Mouse (Mus musculus): Measurements from ENCODE around the gene Cir1.

The Cir1 gene

DNA sequence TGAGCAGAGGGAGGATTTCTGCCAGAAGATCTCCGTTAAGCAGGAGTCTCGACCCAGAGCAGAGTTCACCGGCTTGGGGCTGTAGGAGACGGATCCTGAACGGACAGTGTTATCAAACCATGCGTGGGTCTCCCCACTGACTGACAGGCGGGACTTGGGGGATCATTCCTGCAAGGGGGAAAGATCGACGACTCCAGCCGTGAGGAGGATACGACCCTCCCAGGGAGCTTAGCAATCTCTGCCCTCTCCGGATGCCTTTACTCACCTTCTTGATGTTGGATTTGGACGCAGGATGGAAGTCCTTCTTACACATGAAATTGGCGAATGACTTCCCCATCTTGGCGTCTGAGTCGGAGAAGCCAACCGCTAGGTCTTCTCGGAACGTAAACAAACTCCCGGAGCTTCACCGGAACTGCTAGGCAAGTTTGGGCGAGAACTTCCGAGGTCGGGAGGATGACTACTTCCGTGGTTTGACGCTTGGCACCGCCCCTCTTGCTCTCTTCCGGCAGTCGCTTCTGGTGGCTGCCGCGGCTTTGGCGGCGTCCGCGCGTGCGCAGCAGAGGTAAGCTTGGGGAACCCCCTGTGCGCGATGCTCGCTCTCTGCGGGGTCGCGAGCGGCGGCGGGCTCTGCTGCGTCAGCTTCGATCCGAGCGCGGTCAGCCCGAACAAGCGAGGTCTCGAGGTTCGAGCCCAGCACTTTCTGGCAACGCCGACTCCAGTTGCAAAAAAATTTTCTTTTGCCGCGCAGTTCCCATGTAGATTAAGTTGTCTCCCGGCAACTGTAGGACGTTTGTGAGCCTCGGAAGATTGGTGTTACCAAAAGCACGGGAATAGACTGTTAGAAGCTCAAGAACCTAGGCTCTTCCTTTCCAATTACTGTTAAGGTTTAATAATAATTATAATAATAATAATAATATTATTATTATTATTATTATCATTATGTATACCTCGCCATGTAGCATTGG is at the start of gene Cir1, which contains the start of gene Scrn3:
Gene Cir1 (minus strand): TSS at position 550 of the 965 bp plus-strand sequence.
Gene Scrn3 (plus strand): TSS at position 450 of the 965 bp plus-strand sequence.
- in situ Hi-C loops (cut with MboI; ENCODE audit: unreplicated experiment in 2 of 2) = loop anchor here (5.0 to 25.0 kb wide), 4 partner anchors 52 to 575 kb away; partner anchors contain the start of gene Atf2 (in 1 of the 2)

DNA sequence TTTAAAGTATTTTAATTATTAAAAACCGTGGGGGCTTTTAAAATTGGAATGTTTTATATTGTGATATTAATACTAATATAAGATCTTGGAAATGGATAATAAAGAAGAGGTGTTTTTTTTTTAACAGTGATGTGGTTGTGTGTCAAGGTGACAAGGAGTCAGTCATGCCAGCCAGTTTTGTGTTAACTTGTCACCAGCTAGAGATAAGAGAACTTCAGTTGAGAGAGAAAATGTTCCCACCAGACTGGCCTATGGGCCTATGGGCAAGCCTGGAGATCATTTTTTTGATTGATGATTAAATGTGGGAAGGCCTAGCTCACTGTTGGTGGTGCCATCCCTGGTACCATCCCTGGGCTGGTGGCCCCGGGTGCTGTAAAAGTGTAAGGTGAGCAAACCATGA is 48.0 kb upstream of the Cir1 start:
- in situ Hi-C loops (cut with MboI; ENCODE audit: unreplicated experiment in 2 of 2) = loop anchor here in 1 of 2 experiments (10.0 kb wide), 1 partner anchor 46 kb away; the partner anchor contains the start of genes Cir1 and Scrn3

DNA sequence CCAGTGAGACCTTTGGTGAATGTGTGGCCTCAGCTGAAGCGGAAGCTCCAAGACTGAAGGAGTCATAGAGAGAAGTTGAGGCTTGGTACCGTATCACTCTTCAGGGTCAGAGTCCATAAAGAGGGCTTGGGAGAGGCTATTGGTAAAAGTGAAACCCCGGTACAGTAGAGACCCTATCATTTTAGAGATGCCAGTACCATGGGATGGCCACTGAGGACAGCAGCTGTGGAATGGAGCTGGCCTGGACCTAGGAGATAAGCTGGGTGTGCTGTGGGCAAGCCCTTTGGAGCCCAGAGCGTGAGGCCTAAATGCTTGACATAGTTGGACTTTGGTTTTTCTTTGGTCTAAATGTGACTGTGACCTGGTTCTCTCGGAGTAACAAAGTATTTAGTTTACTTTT is 47.4 kb upstream of the Cir1 start:
- in situ Hi-C loops (cut with MboI; ENCODE audit: unreplicated experiment in 2 of 2) = loop anchor here in 1 of 2 experiments (10.0 kb wide), 1 partner anchor 45 kb away; the partner anchor contains the start of genes Cir1 and Scrn3

DNA sequence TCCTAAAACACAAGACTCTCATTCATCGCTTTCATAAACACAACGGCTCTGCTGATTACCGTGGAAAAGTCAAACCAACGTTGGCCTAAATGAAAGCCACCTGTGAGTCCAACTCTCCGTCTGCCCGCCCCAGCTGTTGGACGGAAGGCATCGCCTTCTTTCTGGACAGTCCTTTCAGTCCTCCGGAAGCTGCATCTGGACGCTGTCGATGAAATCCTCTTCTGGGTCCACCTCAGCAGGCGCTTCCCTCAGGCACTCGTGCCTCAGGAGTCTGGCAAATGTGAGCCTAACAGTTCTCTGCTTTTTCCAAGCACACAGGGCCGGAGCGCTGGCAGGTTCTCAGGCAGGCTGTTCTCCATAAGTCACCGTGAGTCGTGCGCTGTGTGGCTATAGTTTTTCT is 44.5 kb upstream of the Cir1 start:
- in situ Hi-C loops (cut with MboI; ENCODE audit: unreplicated experiment in 2 of 2) = no loop called here

DNA sequence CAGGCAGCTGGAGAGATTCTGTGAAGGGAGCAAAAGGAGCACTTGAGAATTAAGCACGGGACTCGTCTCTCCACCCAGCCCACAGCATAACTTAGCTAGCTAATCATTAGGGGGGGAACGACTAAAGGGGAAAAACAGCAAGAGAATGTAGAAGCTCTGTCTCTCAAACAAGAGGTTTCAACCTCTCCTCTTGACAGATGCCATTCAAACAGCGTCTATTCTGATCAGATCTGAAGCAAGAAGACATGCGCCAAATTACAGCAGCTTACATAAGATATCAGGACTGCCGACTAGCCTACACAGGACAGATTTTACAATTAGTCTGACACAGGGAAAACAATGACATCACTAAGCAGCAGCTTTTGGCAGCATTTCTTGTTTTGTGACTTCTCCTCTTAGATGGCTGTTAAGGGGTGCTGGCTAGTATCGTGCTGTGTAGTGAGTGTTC is 39.5 kb upstream of the Cir1 start:
- in situ Hi-C loops (cut with MboI; ENCODE audit: unreplicated experiment in 2 of 2) = no loop called here

DNA sequence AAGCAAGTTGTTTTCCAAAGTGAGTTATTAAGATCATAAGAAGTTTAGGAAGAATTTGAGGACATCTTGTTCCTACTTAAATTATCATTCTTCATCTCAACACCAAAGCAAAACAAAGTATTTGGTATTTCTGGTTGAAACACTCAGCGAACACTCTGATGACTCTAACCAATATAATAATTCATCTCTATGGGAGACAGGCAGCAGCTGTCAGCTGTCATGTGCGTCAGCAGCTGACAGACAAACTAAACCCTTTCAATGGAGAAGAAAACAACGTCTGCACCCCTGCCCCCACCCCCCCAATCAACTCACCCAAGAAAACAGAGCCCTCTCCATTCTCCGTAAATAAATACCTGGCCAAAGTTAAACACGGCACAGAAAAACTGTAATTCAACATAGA is 39.0 kb upstream of the Cir1 start:
- in situ Hi-C loops (cut with MboI; ENCODE audit: unreplicated experiment in 2 of 2) = no loop called here

DNA sequence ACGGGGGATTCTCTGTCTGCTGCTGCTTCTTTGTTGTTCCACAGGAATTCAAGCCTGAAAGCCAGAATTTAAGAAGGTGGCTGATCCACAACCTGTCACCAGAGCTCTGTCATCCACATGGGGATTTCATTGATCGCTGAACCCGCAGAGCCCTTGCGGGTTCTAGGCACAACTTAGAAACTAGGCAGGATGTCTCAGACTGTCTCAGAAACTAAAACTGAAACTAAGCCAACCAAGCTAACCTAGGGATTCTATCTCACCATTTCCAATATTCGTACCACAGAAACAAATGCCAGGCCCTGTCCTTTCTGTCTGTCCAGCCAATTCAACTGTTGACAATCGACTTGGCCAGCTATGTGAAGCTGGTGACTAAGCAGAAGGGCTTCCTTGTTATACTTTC is 35.7 kb upstream of the Cir1 start:
- in situ Hi-C loops (cut with MboI; ENCODE audit: unreplicated experiment in 2 of 2) = no loop called here

DNA sequence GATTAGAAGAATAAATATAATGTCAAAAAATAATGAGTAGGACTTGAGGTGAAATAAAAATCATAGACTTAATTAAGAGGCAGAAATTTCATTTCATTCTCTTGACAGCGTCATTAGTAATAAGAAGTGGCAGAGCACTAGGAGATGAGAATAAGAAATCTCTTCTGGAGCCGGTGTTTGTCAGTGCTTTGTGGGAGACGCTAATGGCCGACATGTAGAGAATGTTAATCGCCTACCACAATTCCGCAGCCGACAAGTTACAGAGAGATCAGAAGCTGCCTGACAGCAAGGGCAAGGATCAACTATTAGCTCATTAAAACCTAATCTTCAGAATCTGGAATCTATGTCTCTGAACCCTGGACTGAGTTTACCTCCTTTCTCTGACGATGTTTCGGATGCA is 35.3 kb upstream of the Cir1 start:
- in situ Hi-C loops (cut with MboI; ENCODE audit: unreplicated experiment in 2 of 2) = no loop called here

DNA sequence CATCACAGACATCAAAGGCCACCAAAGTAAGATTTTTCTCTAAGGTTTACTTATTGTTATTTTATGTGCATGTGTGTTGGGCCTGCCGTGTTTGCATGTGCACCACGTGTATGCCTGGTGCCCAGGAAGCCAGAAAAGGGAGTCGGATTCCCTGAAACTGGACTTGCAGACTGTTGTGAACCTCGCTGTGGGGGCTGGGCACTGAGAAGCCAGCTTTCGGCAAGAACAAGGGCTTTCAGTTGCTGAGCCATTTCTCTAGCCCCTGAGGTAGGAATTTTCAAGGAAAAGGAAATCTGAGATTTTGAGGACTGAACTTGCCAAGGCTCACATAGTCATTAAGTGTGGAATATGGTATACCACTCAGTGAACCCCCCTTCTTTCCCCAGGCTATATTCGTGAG is 34.6 kb upstream of the Cir1 start:
- in situ Hi-C loops (cut with MboI; ENCODE audit: unreplicated experiment in 2 of 2) = no loop called here

DNA sequence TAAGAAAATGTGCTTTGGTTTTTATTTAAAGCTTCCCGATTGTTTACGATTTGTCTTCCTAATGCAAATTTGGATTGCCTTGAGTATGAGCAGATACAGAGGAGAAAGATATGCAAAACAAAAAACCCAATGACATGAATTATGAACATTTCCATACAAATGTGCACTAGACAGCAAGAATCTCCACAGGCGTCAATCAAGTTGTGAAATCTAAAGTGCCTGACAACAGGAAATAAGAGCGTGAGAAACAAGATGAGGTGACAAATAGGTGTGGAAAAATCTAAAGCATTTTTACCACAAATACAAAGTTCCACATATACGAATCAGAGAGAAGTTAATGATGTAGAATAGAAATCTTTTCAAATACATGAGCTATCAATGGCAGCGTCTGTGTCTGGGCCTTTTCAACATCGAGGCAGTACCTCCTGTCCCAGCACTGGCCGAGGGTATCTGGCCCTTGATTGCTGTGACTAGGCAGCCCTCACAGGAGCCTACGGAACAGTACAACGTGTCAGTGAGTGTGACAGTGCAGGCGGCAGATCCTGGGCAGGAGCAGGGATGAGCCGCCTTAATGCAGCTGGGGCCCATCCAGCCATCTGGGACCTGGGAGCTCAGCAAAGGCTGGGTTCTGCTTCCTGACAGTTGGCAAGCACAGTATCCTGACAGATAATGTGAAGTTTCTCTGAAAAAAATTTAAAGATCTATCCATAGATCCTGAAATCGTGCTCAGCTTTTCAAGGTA is 34.0 kb upstream of the Cir1 start:
- in situ Hi-C loops (cut with MboI; ENCODE audit: unreplicated experiment in 2 of 2) = no loop called here

DNA sequence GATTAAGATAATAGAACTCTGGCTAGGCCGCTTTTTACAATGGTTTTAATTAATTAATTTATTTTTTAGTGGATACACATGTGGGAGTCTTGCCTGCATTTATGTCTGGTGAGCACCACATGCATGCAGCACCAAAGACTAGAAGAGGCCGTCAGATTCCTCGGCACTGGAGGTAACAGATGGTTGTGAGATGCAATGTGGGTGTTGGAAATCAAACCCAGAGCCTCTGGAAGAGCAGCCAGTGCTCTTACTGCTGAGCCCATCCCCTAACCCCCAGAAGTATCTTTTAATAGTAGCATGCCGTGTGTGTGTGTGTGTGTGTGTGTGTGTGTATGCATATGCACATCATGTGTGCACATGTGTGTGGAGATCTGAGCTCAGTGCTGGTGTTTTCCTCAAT is 32.7 kb upstream of the Cir1 start:
- in situ Hi-C loops (cut with MboI; ENCODE audit: unreplicated experiment in 2 of 2) = no loop called here

DNA sequence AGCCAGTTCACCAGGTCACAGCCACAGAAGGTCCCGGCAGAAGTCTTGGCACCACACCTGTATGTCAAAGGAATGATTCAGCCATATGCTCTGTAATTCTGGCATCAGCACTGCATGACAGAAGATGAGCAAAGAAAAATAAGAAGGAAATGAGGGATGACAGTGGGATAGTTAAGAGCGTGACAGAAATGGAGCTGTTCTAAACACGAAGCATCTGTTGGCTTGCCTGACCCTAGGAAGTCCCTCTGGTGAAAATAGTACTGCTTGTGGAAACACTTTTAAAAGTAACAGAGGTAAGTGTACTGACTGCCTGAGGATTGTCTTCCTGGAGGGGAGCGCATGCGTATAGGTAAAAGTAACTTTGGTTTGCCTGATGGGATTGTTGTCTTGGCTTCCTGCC is 31.2 kb upstream of the Cir1 start:
- in situ Hi-C loops (cut with MboI; ENCODE audit: unreplicated experiment in 2 of 2) = no loop called here

DNA sequence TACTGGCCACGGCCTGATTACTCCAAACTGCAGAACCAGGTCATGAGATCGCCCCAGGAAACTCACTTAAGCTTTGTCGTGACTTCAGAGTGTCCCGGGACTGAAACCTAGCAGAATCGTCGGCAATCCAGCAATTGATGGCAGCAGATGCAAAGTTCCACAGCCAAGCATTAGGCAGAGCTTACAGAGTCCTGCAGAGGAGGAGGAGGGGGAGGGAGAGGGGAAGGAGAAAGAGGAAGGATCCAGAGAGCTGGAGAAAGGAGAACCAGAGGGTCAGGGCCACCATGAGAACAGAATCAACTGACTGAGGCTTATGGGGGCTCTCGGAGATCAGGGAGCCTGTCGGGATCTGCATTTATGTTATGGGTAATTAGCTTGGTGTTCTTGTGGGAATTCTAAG is 25.9 kb upstream of the Cir1 start:
- in situ Hi-C loops (cut with MboI; ENCODE audit: unreplicated experiment in 2 of 2) = no loop called here

DNA sequence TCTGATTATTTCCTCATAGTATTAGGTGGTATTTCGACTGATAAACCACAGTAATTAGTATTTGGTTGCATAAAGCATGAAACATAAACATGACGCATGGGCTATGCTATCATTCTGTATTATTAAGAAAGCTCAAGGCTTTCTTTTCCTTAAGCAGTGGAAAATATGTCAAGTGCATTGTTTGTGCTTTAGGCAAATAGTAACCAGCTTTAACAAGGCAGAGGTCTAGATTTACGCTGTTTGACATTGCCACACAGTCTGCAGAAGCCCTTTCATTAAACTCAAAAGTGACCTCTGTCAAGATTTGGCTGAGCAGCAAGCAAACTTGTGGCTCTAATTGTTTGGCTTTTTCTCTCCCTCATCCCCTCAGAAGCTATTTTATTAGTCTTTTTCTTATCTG is 23.4 kb upstream of the Cir1 start:
- in situ Hi-C loops (cut with MboI; ENCODE audit: unreplicated experiment in 2 of 2) = no loop called here

DNA sequence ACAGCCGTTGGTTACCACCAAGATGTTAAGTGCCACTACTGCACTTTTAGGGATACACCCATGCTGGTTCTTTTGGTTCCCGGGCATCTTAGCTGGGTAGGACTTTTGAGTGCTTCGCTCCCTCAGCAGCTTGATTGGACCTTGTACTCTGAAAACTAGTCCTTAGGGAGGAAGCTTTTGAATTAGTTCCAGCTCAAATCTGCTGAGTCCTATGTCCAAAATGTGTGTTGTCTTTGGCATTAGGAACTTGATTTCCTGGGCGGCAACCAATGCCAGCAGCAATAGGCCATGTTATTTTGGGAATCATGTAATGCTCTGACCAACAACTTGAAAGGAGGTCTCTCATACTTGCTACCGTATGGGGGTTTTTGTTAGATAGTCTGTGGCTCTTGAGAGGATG is 13.4 kb upstream of the Cir1 start:
- in situ Hi-C loops (cut with MboI; ENCODE audit: unreplicated experiment in 2 of 2) = no loop called here

DNA sequence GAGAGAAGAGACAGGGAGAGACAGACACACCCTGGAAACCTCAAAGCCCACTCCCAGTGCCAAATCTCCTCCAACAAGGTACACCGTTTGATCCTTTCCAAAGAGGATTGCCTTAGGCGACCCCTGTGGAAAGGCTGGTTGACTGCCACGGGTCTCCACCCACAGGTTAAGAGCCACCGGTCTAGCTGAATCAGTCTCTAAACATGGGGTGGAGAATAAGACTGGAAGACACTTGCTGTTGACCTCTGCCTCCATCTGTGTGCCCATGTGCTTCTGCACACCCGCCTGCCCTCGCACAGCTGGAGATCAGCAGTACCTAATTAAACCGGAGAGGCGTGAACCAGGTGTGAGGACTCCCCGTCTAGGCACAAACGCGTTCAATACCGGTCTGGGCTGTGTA is 10.5 kb upstream of the Cir1 start:
- in situ Hi-C loops (cut with MboI; ENCODE audit: unreplicated experiment in 2 of 2) = loop anchor here in 1 of 2 experiments (5.0 to 25.0 kb wide), 2 partner anchors 44 to 564 kb away; partner anchors contain the start of gene Atf2

DNA sequence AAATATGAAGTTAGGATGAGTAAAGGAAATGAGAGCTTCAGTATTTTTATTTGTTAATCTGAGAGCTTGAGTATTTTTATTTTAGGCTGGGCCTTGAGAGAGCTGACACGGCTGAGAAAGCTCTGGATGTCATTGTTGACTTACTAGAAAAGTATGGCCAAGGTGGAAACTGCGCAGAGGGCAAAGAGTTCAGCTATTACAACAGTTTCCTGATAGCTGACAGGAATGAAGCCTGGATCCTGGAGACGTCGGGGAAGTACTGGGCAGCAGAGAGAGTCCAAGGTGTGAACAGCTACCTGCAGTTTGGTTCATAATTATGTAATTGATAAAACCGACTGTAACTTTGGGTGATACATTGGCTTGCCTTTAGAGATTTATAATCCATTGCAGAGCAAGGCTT is 6.7 kb upstream of the Cir1 start:
- in situ Hi-C loops (cut with MboI; ENCODE audit: unreplicated experiment in 2 of 2) = loop anchor here (10.0 to 25.0 kb wide), 3 partner anchors 46 to 568 kb away; partner anchors contain the start of gene Atf2 (in 1 of the 2)

DNA sequence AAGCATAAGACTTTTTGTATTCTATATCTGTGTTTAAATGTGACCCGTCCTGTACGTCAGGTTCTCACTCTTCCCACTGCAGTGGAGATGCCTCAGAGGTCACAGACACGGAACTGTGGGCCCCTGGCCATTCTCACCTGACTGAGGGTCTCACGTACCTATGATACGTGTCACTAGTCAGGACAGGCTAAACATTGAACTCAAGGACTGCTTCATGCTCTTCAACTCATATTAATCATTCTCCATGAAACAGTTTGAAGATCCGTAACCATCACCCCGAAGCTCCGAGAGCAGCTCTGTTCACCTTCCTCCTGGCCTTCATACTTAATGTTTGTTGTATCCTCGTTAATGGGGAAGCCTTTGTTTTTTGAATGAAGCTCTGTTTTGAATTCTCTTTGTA is 4.9 kb upstream of the Cir1 start:
- in situ Hi-C loops (cut with MboI; ENCODE audit: unreplicated experiment in 2 of 2) = loop anchor here (10.0 to 25.0 kb wide), 3 partner anchors 47 to 570 kb away; partner anchors contain the start of gene Atf2 (in 1 of the 2)

DNA sequence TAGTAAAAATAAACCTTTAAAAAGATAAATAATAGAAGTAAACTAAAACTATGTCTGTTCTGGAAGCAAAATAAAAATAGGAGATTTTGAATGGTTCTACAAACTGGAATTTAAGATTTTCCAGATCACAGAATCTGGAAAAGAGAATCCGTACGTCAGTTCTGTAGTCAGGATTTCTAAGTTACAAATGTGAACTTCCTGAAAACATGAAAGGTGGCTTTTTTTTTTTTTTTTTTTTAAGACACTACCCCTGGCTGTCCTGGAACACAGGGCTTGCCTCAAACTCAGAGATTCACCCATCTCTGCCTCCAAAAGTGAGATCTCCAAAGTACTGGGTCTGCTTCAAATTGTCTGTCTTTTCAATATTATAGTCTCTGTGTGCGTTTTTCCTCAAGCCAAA is 1.8 kb upstream of the Cir1 start:
- in situ Hi-C loops (cut with MboI; ENCODE audit: unreplicated experiment in 2 of 2) = loop anchor here (5.0 to 25.0 kb wide), 4 partner anchors 50 to 573 kb away; partner anchors contain the start of gene Atf2 (in 1 of the 2)

DNA sequence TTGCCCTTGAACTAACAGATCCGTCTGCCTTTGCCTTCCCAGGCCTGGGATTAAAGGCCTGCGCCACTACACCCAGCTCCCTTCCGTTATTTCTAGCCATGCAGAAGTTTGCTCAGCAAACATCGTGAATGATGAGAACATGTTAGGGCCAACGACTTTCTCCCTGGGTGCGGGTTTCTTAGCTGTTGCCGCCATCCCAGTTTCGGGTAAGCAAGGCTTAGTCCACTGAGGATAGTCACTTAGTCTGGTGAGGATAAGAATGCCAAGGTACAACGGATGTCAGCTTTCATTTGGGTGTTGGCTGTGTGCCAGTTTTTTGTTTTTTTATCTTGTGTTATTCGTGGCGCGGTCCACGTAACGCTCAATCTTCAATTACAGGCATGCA is 608 bp upstream of the Cir1 start:
- in situ Hi-C loops (cut with MboI; ENCODE audit: unreplicated experiment in 2 of 2) = loop anchor here (5.0 to 25.0 kb wide), 4 partner anchors 52 to 574 kb away; partner anchors contain the start of gene Atf2 (in 1 of the 2)

DNA sequence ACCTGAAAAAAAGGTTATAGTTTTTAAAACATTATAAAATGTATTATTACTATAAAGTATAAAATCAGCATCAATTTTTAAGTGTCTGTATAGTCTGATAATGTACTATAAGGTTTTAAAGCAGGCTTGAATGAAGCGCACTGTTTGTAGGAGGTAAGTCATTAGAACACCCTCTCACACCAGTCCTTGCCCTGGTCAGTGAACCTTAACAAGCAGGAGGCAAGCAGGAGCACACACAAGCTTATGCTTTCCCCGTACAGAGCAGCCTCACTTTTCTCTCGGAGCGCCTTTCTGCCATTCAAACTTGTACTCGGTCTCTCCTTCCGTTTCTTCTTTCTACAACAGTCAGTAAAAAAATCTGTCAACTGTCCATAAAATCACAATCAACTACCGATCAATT is 6.5 kb downstream of the Cir1 start:
- in situ Hi-C loops (cut with MboI; ENCODE audit: unreplicated experiment in 2 of 2) = loop anchor here in 1 of 2 experiments (5.0 to 25.0 kb wide), 2 partner anchors 96 to 581 kb away; partner anchors contain the start of gene Atf2

Data from v-Abl transformed pro-B cells (cell line).